Mouse (Mus musculus) inflammation-experienced regulatory T-cells, adult 6 months (primary cell): ENCODE measurements around the gene Sspo. TPM values are rescaled to one million over a fixed set of nuclear protein-coding genes. Genes with fewer than 3 reads are reported as not detected.

Source experiments
- ATAC-seq: one replicate; pipeline ENCODE4 v1.8.0; 2017
- polyA plus RNA-seq, 3 experiments: library from polyadenylated mRNA; unstranded; fragments of 100-300 nt; shearing (Covaris generic); gene quantifications; one replicate each; pipeline ENCODE4 v1.2.1; 2017

Sspo gene
- polyA plus RNA-seq, 3 experiments from 2014 or later, result 0.54 to 1.2 (median 0.97) TPM

- no peak for ATAC-seq
These were observed 10.2 kb upstream of the Sspo start for GRCm38 (mm10) chr6:48437679-48438376.

DNA sequence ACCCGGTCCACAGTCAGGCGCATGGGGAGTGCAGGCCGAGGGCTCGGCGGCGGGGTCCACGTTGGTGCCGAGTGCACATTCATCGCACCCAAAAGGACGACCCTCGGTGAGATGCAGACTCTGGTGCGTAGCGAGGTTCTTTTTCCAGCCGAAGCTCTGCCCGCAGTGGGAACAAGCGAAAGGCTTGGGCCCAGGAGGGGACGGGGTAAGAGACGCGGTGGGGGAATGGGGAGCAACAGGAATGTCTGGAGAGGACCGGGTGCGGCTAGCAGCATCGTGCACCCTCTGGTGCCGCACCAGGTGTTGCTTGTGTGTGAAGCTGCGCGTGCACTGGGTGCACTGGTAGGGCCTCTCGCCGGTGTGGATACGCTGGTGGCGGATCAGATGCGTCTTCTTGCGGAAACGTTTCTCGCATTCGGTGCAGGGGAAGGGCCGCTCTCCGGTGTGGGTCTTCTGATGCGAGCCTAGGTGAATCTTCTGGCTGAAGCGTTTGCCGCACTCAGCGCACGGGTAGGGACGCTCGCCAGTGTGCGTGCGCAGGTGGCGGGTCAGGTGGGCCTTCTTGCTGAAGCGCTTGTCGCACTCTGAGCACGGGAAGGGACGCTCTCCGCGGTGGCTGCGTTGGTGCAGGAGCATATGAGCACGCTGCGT is 9.4 kb upstream of the Sspo start:
- ATAC-seq, result no peak

DNA sequence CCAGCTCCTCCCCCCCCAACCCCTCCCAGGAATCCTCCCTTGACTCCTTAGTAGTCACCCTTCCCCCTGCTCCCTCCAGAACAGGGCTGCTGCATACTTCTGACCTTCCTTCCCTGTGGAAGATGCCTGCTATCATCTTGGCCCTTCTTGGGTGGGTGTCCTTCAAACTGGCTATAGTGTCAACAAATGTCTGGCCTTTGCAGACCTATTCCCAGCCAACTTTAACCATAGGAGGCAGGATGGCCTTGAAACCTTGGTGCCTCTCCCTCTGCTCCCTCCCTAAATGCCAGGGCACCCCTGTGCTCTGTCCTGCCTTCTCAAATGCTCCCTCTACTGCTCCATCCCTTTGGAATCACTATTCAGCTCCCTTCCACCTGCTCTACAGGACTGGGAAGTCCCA is 8.4 kb upstream of the Sspo start:
- no peak for ATAC-seq

DNA sequence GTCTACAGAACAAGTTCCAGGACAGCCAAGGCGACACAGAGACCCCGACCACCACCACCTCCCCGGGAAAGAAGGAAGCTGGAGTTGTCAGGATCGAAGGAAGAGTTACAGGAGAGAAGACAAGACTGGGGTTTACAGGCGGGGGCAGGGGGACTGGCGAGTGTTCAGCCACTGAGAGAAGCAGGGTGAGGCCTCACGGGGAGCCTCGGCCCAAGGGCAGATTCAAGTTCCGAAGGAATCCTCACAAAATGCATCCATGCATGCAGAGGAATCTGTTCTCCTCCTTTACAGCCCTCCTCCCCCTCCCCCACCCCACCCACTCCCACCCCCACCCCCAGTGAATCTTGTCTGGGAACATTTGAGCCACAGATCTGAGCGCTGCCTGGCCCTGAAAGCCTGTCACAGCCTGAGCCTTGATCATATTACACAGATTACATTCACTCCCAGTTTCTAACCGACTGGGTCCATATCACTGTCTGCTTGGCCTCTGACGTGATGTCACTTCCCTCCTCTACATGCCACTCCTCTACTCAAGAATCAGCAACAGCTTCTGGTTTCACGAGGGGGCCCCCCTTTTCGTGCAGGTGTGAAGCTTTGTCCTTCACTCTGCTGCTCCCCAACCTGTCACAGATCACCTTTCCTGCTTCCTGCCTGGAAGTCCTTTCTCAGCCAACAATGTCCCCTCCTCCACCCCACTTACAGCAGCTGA is 7.6 kb upstream of the Sspo start:
- ATAC-seq, result no peak

DNA sequence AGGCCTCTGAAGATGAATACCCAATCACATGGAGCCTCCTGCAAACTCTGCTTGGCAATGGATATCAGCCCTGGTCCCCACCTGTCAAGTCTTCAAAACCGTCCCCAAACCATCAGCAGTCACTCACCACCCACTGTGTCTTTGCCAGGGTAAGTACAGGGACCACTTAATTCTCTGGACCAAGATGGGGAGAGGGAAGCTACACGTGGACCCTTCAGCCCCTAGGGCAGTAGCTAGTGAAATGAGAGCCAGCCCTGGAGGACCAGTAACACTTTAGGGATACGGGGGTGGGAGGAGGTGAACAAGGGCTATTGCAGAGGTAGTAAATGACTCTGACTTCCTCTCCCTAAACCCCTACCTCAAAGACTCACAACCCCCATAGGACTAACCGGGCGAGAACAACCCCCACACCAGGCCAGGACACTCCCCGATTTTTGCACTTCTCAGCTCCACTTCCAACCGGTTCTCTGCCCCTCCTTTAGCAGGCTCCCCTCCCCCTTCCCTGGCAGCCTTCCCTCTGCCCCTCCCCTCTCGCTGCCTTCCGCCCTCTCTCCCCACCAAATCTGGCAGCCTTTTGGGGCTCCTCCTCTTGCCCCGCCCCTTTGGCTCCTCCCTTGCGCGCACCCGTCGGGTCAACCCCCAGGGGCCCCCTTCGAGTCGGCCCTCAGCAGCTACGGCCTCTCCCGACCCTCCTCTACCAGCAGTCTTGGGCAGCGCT is 4.3 kb upstream of the Sspo start:
- peak; percentile 71 for ATAC-seq

DNA sequence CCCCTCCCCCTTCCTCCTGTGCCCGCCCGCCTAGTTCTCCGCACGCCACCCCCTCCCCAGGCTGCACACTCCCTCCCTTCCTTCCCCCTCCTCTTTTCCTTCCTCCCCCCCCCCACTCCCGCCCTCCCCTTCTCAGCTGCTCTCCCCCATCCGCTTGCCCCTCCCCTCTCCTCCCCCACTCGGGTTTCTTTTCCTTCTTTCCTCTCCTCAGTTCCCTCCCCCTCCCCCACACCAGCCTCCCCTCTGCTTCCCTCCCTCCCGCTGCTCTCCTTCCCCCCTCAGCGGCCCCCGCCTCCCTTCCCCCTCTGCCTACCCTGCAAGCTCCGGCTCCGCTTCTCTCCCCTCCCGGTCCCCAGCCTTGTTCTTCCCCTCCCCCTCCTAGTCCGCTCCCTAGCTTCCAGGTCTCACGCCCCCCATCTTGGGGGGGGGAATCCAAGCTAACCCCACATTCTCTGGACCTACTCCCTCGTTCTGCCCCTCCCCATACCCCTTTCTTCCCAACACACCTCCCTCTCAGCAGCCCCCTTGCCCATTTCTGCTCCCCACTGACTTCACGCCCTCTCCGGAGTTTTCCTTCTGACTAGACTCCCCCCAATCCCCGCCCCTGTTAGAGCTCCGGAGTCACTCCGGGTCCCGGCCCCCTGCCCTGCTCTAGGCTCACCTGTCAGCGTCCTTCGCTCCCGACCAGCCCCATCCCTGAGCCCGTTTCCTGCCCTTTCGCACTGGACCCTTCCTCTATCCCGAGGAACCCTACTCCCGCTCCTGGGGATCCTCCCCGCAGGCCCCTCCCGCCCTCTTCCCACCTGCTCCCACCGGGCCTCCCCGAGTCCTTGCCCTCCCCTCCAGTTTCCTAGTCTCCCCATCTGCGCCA is 3.5 kb upstream of the Sspo start:
- no peak for ATAC-seq

GRCm38 (mm10) chr6:48445181-48446101 is 2.6 kb upstream of the Sspo start, which contains the start of gene Zfp467:
Zfp467 (minus strand) TSS chr6:48445825.
- peak; percentile 30 for ATAC-seq

DNA sequence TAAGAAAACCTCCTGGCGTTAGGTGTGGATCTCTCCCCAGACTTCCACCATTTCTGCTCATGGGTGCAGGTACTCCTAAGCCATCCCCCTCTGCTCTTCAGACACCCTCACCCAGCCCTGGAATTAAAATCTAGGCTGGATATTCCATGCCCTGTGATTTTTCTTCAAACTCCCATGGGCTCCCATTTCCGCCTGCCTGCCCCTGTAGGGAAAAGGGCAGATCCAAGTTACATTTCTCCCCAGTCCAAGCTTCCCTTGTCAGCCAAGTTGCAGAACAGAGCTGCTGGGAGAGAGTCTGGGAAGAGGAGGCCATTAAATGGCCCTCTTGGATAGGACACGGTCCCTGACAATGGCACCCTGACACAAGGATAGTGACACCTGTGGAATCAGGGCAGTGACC is 1.8 kb upstream of the Sspo start:
- ATAC-seq, result no peak

DNA sequence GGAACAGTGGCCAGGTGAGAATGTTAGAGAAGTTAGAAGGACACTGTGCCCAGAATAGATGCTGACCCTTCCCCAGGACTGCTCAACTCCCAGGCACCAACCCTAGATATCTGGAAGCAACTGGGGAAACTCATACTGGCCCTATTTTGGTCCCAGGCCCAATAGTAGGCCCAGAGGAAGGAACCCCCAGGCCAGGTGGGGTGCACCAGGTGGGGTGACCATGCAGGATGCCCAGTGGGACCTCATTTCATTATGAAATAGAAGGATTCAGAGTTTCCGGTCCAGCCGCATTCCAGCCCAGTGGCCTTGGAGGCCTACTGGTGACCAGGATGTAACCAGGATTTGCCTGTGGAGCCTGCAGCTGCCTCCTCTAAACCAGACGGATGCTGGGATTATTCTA is 1.1 kb upstream of the Sspo start:
- no peak for ATAC-seq

DNA sequence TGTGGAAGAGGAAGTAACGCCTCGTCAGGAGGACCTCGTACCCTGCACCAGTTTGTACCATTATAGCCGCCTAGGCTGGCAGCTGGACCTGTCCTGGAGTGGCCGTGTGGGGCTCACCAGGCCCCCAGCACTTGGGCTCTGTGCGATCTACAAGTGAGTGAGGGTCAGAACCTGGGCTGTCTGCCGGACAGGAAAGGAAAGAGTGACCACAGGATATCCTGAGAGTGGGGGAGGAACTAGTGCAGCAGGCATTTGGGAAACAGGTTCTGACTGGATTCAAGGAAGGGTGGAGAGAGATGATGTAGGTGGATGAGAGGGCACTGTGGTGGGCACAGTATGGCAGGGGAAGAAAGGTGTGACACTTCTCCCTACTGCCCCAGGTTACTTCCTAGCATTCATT is 498 bp downstream of the Sspo start:
- no peak for ATAC-seq

- no peak for ATAC-seq
These were observed 4.1 kb downstream of the Sspo start for GRCm38 (mm10) chr6:48452151-48452550.

DNA sequence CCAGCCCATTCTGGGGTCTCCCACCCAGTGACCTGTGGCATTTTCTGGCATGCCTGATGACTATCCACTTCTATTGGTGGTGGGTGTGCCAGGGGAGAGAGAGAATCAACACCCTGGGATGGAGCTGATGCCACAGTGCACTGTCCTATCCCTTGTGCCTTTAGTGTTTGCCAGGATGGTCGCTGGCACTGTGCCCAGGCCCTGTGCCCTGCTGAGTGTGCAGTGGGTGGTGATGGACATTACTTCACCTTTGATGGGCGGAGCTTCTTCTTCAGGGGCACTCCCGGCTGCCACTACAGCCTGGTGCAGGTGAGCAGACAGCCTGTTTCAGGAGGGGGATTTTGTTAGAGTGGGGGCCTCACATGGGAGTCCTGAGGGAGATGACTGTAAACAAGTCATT is 4.7 kb downstream of the Sspo start:
- no peak for ATAC-seq

DNA sequence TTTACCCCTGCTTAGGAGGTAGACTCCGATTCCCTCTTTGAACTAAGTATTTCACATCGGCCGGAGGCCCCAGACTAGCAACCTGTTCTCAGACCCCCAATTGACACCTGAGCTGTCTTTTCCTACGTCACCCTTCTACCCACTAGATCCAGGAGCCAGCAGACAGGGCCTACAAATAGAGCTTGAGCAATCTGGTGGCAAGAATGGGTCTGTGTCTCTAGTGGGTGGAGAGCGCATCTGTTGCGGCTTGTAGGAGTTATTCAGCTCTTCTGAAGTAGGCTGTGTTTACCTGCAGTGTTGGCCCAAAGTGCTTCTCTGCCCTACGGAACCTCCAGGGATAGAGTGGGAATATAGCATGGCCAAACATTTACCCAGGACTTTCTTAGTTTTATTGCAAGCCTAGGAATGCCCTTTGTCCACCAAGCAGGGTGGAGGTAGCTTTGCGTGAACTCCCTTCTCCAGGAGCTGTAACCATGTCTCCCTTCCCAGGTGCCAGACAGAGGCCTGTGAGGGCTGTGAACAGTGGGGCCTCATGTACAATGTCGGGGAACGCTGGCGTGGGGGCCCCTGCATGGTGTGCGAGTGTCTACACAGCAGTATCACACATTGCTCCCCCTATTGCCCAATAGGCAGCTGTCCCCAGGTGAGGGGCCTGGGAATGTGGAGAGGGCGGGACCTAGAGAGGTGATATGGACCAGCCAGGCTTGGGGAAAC is 17.1 kb downstream of the Sspo start:
- no peak for ATAC-seq

DNA sequence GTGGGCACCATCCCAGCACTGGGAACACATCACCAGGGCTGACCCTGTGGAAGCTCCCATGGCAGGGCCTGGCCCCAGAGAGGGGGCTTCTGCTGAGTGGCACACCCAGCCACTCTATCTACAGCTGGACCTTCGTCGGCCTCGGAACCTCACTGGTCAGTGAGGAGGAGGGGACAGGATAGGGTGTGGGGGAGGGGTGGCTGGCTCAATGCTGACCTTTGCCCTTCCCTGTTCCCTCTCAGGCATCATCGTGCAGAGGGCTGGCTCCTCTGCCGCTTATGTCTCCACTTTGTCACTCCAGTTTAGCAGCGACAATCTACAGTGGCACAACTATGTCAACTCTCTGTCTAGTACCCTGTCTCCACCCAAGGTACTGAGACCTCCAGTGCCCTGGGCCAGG is 18.7 kb downstream of the Sspo start:
- no peak for ATAC-seq

- no peak for ATAC-seq
These were observed 19.5 kb downstream of the Sspo start for GRCm38 (mm10) chr6:48467490-48467889.

DNA sequence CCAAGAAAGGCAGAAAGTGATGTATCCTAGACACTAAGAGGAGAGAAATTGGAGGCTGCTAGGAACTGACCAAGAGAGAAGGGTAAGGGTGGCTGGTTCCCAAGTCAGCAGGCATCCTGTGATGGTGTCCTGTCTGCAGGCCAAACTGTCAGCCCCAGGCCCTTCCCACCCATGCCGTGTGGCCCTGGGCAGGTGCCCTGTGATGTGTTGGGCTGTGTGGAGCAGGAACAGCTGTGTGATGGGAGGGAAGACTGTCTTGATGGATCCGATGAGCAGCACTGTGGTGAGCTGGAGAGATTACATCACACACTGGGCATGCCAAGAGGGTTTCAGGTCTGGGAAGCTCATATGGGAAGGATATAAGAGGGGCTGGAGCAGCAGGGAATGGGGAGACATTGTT is 22.7 kb downstream of the Sspo start:
- ATAC-seq, result no peak

DNA sequence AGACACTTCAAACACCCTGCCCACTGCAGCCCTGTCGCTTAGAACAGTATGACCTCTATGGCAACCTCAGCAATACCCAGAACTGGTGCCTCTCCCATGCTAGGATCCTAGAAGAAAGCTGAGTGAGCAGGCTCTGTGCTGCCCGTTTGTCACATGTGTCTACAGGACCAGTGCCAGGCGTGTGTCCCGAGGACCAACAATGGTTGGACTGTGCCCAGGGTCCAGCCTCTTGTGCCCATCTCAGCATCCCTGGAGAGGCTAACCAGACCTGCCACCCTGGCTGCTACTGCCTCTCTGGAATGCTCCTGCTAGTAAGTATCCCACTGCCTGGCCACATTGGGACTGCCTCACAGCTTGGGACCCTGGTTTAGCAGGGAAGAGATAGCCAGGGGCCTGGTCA is 30.4 kb downstream of the Sspo start:
- ATAC-seq, result no peak

GRCm38 (mm10) chr6:48482501-48482900 is 34.5 kb downstream of the Sspo start:
- no peak for ATAC-seq

DNA sequence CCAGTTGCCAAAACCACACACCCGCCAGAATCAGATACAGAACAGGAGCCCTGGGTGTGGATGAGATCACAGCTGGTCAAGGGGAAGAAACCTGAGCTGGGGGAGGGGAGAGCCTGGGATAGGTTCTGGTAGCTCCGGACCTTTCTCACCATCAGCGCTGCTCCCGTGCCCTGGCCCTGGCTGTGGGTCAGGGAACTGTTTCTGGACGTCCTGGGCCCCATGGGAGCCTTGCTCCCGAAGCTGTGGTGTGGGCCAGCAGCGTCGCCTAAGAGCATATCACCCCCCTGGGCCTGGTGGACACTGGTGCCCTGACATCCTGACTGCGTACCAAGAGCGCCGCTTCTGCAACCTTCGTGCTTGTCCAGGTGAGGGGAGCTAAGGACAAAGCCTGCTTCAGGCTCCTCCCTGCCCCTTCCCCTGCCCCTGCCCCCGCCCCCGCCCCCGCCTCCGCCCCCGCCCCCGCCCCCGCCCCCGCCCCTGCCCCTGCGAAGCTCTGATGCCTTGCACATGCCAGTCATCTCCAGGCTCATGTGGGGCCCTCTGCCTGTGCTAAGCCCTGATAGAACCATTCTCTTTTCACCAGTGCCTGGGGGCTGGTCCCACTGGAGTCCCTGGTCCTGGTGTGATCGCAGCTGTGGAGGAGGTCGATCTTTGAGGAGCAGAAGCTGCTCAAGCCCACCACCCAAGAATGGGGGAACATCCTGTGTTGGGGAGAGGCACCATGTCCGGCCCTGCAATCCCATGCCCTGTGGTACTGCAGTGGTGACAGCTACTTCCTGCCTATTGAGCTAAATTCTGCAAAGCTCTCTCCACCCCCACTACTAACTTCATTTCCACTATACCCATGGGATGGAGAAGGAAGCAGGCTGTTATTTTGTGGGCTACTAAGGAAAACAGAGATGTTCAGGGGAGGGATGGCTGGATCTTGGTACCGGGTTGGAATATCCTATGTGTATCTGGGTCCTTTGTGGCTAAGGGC is 40.0 kb downstream of the Sspo start:
- no peak for ATAC-seq
